Mouse (Mus musculus) right cerebral cortex, postnatal 14 days (tissue): Measurements from ENCODE around the gene Olfr504.
"Not testable (repeated sequence)": the region's sequence is repeated elsewhere in the genome, so short reads cannot be mapped to it uniquely, and the experiment has no call there.

Source experiments
- DNase-seq: peaks from one replicate; pipeline ENCODE4 v3.0.0; 2022

Gene Olfr504

GRCm38 (mm10) chr7:108565693-108566092, at the start of gene Olfr504:
Gene Olfr504 (minus strand): TSS chr7:108565793.
- no peak for DNase-seq

- DNase-seq, result no peak
Observed at GRCm38 (mm10) chr7:108614110-108614509, 48.5 kb upstream of the Olfr504 start.

DNA sequence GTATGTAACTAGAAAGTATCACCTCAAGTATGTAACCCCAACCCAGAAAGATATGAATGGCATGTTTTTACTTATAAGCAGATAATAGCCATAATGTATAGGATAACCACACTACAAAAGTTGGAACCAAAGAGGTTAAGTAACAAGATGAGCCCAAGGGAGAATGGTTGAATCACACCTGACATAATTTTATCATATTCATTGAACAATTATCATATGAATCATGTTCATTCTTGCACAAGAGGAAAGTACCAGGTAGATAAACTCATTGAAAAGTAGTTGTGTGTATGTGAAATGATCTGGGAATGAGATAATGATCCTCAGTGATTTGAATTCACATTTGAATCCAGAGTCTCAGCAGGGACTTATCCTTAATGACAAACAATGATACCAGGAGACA, 44.9 kb upstream of the Olfr504 start, which contains the start of gene Olfr506:
Gene Olfr506, plus strand, starts transcription at position 301 of the 400 bp plus-strand sequence.
- DNase-seq, result no peak

GRCm38 (mm10) chr7:108601916-108602315, 36.3 kb upstream of the Olfr504 start:
- DNase-seq, result not testable (repeated sequence)

DNA sequence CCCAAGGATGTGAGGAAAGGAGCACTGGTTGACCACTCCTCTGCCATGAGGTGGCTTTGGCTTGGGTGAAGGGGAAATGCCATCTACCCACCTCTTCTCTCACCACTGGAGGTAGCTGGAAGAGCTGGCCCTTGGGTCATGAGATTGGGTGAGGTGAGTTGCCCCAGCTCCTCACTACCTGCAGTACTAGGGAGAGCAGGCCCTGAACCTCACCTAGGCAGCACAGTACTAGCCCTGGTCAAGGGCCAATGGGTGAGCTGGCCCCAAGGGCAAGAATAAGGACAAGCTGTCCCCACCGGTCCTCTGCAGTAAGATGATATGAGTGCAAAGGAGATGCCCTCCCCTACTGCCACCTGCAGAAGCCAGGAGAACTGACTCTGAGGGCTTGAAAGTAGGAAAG, 24.2 kb upstream of the Olfr504 start:
- DNase-seq, result no peak

- DNase-seq, result not testable (repeated sequence)
Observed at GRCm38 (mm10) chr7:108544227-108544626, 21.4 kb downstream of the Olfr504 start, which contains the start of gene Olfr503. Gene Olfr503 (plus strand): TSS chr7:108544527.

DNA sequence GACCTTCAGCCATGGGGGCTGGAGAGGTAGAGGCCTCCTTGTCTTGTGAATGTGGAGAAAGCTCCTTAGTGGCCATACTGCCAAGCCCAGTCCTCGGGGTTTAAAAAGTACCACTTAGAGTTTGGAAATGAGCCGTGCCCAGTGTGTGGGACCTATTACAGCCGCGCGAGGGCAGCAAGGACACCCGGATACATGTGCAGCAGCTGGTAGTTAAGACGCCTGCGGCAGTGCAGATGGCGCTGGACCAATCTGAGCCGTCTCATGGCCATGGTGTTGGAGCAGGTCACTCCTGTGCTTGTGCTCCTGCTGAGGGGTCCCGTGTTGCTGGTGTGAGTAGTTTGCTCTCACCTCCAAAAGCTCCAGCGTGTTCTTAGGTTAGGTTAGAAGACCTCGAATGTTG, 23.2 kb downstream of the Olfr504 start:
- DNase-seq, result no peak

DNA sequence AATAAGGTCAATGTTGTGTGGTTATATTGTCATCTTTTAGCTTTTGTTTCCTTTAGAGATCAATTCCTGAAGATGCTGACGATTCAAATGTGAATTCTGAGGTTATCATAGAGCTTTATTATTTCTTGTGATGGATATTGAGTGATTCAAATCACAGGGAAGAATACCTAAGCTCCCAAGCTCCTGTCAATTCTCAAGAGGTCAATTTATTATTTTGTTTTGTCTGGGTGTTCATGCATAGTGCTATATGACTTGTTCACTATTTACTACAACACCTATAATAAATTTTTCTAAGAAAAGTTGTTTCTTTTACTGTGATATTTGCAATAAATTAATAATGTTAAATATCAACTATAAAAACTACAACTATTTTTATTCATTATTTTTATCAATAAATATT, 40.6 kb downstream of the Olfr504 start, which contains the start of gene Olfr502:
Gene Olfr502, minus strand, starts transcription at position 101 of the 400 bp plus-strand sequence.
- DNase-seq, result no peak
